Mouse (Mus musculus) ES-Bruce4 (cell line): ENCODE results near the gene Btg2.

Experiments used
- CTCF ChIP-seq: IDR thresholded peaks from one replicate; pipeline ENCODE4 v1.8.1; 2011; ENCODE audit warnings: low read depth, low read length
- EP300 ChIP-seq: IDR thresholded peaks from 2 replicates; pipeline ENCODE4 v1.6.1; 2011; ENCODE audit warnings: low read depth, low read length; ENCODE audit not compliant: insufficient read depth
- POLR2A ChIP-seq: IDR thresholded peaks from one replicate; pipeline ENCODE4 v1.8.1; 2011; ENCODE audit warnings: low read length; ENCODE audit not compliant: insufficient read depth

DNA sequence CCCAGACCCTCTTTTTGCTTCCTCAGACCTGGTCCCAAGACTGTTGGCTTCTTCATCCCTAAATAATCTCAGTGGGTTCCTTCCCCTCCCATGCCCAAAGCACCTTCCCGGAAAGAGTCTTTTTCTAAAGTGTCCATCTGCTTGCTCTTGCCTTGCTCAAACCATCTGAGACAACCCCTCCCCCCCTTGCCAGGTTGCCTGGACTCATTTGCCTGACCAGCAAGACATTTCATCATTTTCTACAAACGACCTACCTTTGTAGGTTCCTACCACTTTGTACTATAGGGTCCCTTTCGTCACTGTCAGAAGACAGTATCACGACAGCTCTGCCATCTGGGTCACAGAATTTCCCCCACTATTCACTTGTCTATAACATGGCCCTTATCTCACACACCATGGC is 1.5 kb upstream of the Btg2 start:
- no peak for TF ChIP-seq CTCF
- no peak for TF ChIP-seq EP300
- no peak for TF ChIP-seq POLR2A
